Mouse (Mus musculus): ENCODE data around the gene Ankrd54.
"Not testable (repeated sequence)": the region's sequence is repeated elsewhere in the genome, so short reads cannot be mapped to it uniquely, and the experiment has no call there.

The Ankrd54 gene

DNA sequence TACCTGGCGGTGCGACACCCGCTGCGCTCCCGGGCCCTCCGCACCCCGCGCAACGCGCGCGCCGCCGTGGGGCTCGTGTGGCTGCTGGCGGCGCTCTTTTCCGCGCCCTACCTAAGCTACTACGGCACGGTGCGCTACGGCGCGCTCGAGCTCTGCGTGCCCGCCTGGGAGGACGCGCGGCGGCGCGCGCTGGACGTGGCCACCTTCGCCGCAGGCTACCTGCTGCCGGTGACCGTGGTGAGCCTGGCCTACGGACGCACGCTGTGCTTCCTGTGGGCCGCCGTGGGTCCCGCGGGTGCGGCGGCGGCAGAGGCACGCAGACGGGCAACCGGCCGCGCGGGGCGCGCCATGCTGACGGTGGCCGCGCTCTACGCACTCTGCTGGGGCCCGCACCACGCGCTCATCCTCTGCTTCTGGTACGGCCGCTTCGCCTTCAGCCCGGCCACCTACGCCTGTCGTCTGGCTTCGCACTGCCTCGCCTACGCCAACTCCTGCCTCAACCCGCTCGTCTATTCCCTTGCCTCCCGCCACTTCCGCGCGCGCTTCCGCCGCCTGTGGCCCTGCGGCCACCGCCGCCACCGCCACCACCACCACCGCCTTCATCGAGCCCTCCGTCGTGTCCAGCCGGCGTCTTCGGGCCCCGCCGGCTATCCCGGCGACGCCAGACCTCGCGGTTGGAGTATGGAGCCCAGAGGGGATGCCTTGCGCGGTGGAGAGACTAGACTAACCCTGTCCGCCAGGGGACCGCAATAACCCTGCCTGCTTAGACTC is 19.8 kb downstream of the Ankrd54 start:
- no peak for DNase-seq (ENCODE audit: low read depth)

DNA sequence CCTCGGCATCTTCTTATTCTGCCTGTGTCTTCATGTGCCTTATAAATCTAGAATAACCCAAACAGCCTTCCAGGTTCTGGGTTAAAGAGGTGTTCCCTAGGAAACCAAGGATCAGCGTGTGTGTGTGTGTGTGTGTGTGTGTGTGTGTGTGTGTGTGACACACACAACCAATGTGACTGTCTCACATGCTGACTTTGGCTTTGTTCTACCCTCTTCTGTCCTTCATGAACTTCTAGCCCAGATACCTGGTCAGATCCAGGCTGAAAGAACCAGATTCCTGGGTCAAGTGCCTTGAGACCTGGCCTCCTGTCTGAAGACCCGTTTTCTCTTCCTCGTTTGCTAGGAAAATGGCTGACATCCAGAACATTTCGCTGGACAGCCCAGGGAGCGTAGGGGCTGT is 21.1 kb downstream of the Ankrd54 start, which contains the start of gene Galr3:
Gene Galr3 (plus strand): TSS at position 301 of the 400 bp plus-strand sequence.
- DNase-seq (ENCODE audit: low read depth), result no peak

DNA sequence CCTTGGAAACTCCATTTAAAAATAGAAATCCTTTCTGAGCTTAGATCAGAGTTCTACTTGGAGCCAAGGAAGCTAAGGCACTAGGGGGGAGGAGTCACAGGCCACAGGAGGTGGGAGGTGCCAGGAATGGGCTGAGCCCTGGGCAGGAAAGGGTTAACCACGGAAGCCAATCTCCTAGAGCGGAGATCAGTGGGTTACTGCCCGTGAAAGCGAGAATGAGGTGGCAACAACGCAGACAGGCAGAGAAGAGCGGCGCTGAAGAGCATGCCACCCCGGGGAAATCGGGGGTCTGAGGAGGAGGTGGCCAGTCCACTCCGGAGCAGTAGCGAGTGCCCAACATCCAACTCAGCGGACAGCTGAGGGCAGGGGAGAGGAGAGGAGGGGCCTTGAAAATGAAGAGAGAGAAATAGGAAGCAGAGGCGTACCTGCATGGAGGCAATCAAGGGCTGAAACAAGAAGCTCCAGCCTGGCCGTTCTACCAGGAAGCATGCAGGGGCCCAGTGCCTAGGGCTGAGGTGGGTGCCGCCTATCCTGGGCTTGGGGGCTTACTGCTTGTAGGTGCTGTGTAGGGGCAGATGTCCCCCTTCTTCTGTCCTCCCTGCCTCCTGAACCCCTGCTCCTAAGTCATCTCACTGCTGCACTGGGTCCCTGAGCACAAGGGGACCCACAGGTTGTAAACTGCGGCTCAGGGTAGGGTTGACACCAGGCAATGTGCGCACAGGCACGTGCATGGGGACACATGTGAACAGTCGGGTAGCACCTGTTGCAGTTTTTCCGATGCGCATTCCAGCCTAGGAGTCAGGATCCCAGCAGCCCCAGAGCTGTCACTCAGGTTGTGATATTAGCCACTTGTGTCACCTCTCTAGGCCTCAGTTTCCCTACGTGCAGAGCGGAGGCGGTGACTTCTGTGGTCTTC is 21.9 kb downstream of the Ankrd54 start:
- peak; percentile 48 for DNase-seq (ENCODE audit: low read depth)

DNA sequence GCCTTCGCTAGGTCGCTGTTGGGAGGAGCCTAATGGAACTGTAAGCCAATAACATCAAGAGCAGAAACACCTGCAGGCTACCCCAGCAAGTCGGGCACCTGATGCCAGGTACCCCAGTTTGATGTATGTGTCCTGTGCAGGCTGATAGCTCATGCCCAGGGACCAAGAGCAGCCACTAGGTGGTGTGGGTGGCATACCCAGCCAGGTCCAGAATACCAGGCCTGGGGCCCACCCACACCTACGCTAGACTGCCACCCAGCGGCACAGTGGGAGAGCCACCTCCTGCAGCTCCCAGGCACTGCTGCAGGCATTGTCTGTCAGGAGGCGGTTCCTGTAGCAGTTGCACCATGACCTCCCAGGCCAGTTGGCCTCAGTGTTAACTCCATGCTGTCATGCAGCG is 23.8 kb downstream of the Ankrd54 start:
- peak; percentile 80 for DNase-seq (ENCODE audit: low read depth)

DNA sequence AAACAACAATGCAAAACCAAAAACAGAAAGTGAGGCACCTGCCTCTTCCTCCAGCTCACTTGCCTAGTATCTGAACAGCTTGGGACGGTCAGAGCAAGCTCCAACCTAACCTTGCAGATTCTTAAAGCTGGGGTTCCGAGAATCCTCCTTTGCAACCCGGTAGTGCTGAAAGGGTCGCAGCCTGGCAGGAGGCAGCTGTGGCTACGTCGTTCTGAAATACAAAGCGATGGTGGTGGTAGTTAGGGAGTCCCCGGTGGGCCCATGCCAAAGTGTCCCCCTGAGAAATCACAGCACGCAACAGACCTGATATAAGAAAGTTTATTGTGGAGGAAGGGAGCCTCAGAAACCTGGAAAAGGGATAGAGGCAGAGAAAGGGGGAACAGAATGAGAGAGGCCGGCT is 24.4 kb downstream of the Ankrd54 start:
- no peak for DNase-seq (ENCODE audit: low read depth)

DNA sequence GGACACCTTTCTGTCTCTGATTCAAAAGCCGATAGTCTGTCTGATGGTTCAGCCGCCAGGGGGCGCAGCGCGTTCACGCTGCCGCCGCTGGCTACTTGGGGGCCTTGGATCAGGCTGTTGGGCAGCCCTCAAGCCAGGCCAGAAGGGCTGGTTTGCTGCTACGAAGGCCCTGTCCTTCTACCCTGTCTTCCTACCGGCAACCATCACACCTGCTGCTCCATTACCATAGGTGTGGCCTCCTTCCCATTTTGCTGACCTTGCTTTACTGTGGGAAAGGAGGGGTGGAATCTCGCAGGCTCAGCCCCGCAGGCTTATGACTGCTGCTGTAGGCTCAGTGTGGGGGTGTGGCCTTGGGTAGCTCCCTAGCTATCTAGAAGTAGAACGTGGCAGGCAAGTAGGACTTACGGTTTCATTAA is 24.8 kb downstream of the Ankrd54 start:
- peak; percentile 92 for DNase-seq (ENCODE audit: low read depth)

DNA sequence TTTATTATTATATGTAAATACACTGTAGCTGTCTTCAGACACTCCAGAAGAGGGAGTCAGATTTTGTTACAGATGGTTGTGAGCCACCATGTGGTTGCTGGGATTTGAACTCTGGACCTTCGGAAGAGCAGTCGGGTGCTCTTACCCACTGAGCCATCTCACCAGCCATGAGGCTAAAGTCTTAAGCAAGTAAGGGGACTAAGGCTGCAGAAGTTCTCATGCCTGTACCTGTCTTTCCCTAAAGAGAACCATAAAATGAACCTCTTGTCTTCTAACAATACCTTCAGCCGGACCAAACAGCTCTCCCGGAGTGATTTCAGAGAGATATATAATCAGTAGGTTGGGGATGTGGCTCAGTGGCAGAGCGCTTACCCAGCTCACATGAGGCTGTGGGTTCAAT is 30.8 kb downstream of the Ankrd54 start:
- DNase-seq (ENCODE audit: low read depth), result not testable (repeated sequence)

DNA sequence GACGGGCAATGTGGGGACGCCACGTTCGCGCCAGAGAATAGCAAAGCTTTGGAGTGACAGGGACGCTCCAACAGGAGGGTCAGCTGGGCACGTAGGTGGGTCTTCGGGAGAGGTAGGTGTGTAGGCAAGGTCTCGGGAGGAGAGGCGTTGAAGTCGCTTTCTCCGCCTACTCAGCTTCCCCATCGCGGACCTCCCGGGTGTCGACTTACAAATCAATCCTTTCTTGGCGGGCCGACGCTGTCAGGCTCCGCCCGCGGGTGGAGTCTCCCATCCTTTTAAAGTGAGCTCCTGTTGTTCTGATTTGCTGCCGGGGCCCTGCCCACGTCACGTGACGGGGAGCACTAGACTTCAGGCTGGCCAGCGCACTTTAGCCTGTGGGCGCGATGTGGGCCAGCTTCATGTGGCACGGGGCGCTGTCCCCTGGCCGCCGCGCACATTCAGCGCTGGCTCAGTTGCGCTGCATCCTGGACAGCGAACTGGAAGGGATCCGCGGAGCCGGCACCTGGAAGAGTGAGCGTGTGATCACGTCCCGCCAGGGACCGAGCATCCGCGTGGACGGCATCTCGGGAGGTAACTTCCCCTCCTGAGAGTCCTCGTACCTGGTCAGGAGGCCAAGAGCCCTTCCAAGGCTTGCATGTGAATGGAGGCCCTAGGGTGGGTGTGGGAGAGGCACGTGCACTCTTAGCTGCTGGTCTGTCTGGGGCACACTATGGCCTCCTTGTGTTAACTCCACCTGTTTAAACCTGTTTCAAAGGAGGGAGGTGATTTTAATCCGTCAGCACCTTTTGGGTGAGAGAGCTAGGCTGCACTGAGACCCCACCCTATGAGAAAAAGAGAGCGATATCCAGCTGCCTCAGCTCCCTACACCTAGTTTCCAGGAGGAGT is 31.9 kb downstream of the Ankrd54 start:
- DNase-seq (ENCODE audit: low read depth), result peak; percentile 97

DNA sequence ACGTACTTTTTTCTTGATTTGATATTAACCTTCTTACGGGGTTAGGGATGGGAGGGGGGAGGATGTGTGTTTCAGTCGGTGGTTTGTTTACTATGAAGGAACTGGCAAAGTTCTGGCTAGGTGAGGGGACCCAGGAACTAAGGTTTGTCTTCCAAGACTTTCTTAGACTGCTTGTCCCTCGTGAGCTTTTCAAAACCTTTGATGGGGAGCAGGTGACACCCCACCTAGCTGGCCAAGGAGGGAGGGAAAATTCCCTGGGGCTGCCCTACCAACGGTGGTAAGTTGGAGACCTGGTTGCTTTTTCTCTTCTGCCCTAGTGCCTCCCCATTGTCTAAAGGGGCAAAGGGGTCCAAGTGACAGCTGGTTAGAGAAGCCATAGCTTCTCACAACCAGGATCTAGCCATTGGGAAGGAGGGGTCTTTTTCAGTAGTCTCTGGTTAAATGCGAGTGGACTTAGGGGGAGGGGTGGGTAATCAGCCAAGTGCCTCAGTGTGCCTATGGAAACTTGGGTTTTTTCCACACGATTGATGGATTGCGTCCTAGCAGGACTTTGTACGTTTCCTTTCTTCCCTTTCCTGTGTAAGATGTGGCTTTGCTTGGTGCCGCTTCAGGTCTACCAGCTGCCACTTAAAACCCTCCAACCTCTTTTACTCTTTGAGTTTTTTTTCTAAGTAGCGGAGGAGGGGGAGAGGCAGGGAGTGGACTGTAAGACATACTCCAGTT is 33.0 kb downstream of the Ankrd54 start:
- DNase-seq (ENCODE audit: low read depth), result peak; percentile 56

DNA sequence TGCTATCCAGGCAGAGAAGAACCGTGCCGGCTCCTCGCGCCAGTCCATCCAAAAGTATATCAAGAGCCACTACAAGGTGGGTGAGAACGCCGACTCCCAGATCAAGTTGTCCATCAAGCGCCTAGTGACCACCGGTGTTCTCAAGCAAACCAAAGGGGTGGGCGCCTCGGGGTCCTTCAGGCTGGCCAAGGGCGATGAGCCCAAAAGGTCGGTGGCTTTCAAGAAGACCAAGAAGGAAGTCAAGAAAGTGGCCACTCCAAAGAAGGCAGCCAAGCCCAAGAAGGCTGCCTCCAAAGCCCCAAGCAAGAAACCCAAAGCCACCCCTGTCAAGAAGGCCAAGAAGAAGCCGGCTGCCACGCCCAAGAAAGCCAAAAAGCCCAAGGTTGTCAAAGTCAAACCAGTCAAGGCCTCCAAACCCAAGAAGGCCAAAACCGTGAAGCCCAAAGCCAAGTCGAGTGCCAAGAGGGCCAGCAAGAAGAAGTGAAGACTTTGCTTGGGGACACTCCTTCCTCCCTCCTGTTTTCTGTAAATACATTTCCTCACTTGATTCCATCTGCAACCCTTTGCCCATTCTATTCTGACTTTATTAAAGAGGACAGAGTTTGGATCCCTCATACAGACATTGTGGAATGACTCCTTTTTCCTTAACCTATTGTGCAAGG is 33.7 kb downstream of the Ankrd54 start:
- DNase-seq (ENCODE audit: low read depth), result peak; percentile 47

DNA sequence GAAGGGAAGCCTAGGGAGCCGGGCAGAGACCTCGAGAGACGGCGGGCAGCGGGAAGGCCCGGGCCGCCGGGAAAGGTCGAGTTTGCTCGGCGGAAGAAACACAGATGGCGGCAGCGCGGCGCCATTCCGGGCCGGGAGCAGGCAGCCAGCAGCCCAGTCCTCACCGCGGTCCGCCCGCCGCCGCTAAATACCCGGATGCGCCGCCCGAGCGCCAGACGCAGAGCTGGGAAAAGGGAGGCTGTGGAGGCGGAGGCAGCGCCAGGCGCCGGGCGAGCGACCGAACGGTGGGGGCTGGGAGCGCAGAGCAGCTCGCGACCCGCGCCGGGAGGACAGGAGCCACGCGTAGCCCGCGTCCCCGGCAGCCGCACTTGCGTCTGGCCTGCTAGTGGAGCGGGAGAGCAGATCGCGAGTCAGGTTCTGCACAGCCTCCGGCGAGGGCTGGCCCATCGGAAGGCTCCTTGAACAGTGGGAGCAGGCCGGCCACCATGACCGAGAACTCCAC is 34.4 kb downstream of the Ankrd54 start, which contains the start of gene H1f0:
Gene H1f0 (plus strand): TSS at position 214 of the 502 bp plus-strand sequence.
- DNase-seq (ENCODE audit: low read depth), result peak; percentile 96

DNA sequence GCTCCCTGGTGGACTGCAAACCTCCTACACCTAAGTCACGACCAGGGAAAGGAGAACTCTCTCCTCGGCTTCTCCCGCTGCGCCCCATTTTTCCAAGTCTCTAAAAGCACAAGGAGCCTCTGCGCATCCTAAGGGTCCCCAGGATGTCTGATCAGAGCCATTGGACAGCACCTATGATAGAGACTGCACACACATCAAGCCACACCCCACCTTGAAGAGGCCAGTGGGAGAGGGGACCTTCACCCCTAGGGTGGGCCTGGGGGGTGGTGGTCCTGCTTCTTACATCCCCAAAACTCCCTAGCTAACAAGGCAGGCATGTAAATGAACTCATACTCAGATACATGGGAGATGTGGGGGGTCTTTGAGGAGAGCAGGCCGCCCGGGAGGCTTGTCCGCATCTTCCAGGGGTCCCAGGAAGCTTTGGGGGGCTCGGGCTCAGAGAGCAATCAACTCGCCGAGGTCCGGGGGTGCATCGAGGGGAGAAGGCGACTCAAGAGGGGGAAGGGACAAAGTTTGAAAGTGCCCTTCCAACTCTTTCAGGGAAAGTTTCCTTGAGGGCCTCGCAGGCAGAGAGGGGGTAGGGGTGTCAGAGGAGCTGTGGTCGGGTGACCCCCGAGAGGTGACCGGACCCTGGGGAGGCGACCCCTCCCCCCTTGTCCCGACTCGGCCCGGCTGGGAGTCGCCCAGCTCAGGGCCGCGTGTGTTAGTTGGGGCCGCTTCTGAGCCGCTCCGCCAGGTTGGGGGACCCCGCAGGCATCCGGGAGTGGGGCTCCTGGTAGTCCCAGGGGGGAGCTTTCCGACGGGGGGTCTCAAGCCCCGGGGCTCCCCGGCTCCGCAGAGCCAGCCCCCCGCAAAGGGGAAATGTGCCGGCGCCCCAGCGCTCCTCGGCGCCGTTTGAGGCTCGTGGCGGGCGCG is 35.1 kb downstream of the Ankrd54 start:
- DNase-seq (ENCODE audit: low read depth), result peak; percentile 53

DNA sequence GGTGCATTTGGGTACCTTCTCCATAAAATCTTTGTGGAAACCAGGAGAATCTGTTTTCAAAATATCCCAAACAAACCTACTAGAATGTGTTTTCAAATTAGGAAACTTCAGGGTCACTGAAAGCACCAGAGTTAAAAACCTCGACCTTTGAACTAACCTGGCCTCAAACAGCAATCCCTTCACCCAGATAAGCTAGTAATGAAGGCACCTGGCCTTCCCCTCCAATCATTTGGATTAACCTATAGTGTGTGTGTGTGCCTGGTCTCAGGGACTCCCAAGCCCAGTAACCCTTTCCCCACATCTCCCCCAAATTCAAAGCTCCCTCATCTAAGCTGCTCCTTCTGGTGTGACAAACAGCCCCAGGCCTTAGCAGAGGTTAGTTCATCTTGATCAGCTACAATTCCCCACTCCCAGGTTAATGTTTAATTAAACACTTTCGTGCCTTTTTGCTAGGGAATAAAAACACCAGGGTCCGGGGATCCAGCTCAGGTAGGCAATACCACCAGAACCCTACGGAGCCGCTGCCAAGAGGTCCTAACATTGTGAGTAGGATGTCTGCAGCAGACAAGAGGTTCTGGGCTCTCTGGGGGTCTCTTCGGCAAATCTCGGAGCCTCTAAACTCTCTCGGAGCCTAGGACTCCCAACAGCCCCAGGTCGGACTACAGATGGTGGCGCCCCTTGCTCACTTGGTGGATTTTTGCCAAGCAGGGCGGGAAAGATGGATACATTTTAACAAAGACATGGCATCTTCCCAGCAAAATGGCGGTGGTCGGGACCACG is 36.0 kb downstream of the Ankrd54 start:
- DNase-seq (ENCODE audit: low read depth), result peak; percentile 33

DNA sequence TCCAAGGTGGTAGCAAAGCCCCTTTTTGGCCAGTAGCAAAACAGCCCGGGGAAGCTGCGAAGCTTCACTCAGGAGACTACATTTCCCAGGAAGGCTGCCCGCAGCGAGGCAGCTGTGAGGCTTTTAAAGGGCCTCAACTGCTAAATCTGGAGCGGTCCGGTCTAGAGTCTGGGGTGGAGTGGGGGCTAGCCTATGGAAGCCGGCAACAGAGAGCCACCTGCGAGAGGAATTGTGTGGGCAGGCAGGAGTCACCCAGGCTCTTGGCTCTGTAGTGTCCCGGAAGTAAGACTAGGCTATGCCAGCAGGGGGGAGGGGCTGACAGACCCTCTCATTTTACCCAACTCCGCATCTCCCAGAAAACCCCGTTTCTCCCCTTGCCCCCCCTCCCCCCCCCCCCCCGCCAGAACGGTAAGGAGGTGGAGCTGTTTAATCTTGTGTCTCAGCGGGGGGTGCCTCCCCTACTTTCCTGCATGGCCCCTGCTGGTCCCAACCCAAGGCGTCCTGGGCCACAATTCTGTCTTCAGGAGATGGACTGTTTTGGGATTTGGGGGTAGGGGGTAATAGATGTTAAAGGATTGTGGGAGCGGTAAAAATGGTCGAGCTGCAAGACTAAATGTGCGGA is 36.9 kb downstream of the Ankrd54 start:
- no peak for DNase-seq (ENCODE audit: low read depth)

DNA sequence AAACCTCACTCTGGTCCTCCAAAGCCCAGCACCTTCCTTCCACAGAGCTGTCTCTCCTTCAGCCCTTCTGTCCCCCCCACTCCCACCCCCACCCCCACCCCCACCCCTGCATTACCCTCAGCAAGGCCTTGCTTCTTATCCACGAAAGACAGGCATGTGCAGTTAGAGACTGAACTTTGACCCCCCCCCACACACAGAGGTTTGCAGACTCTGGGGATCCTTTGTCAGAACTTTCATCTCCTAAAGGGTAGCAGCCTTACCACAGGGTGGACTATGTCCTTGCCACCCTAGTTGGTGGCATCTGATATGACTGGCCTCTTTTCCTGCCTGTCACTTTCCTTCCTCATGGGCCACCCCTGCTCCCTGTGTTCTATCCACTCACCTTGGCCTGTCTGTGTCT is 39.3 kb downstream of the Ankrd54 start:
- DNase-seq (ENCODE audit: low read depth), result no peak

DNA sequence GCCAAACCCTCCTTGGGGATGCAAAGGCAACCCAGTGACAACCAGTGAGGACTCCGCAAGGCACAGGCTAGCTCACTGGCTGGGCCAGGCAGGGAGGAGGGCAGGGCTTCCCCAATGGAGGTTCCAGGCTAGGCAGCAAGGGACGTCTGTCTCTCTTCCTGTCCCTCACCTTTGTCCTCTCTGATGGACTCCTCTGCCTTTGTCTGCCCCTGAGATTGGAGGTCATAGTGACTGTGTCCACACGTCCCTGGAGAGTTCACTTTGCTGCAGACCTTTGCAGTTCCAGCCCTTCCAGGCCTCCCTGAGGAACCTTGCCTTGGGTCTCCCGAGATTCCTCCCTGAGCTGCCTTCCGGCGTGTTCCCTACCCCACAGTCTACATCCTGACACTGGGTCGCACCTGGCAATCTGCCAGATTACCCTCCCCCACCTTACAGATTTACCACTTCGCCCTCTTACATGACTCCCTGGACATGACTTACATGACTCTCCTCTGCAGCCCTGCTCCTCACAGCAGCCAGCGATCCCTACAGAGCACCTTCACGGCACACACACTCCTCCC is 39.9 kb downstream of the Ankrd54 start:
- no peak for DNase-seq (ENCODE audit: low read depth)

DNA sequence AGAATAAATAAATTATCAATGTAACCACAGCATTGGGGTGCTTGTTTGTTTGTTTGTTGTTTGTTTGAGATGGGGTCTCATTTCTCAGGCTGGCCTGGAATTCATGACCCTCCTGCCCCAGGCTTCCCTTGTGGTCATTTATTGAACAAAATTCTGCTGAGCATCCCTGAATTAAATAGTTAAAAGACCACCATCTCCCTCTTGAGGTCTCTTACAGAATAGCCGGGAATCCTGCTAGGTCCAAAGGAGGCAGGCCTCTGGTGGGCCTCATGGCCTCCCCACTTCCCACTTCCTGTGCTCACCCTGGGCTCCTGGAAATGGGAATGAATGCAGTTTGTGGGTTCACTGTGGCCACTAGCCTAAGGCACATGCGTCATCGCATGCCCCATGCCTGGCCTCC is 43.8 kb downstream of the Ankrd54 start:
- DNase-seq (ENCODE audit: low read depth), result peak; percentile 52

DNA sequence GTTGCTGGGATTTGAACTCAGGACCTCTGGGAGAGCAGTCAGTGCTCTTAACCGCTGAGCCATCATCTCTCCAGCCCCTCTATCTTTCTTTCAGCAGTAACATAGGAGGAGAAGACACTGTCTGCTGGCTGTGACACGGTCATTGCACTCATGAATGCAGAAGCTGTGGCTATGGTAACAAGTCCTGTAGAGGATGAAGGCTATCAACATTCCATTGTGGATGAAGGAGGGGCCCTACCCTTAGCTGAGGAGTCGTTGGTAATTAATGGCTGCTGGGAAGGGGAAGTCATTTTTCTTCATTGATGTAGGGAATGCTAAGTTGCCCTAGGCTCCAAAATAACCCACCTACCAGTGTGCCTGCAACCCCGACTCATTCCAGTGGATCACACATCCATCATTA is 44.5 kb downstream of the Ankrd54 start:
- no peak for DNase-seq (ENCODE audit: low read depth)
